Mouse (Mus musculus) CH12.LX (cell line): ENCODE results near the gene Smc4.

ENCODE experiments used
- CHD2 ChIP-seq: IDR thresholded peaks from 2 replicates; pipeline ENCODE4 v1.6.1; 2011; ENCODE audit warnings: low read length, improper control_type of control experiment
- CTCF ChIP-seq, 2 experiments: IDR thresholded peaks in 1 of 2; conservative IDR thresholded peaks in 1 of 2; 2 replicates each; pipeline ENCODE4 v1.5.1; 2011 to 2012; ENCODE audit warnings: low read depth in 2 of 2, low read length in 2 of 2, improper control_type of control experiment in 1 of 2, inconsistent platforms in 1 of 2, mild to moderate bottlenecking in 1 of 2, moderate library complexity in 1 of 2
- E2F4 ChIP-seq: IDR thresholded peaks from 2 replicates; pipeline ENCODE4 v1.6.1; 2011; ENCODE audit warnings: low read depth, low read length, improper control_type of control experiment; ENCODE audit not compliant: insufficient replicate concordance
- ELF1 ChIP-seq: IDR thresholded peaks from 2 replicates; pipeline ENCODE4 v1.6.1; 2014; ENCODE audit warnings: low read depth, mild to moderate bottlenecking, inconsistent platforms, low read length, improper control_type of control experiment
- ETS1 ChIP-seq: conservative IDR thresholded peaks from 2 replicates; pipeline ENCODE4 v1.6.1; 2012; ENCODE audit warnings: low read depth, mild to moderate bottlenecking, inconsistent platforms, low read length, improper control_type of control experiment, moderate library complexity
- GABPA ChIP-seq: IDR thresholded peaks from 2 replicates; pipeline ENCODE4 v1.6.1; 2012; ENCODE audit warnings: low read depth, low read length, improper control_type of control experiment, inconsistent platforms; ENCODE audit not compliant: insufficient replicate concordance
- JUND ChIP-seq: conservative IDR thresholded peaks from 2 replicates; pipeline ENCODE4 v1.6.1; 2011; ENCODE audit warnings: low read depth, low read length, improper control_type of control experiment
- MAZ ChIP-seq: IDR thresholded peaks from 2 replicates; pipeline ENCODE4 v1.6.1; 2012; ENCODE audit warnings: low read depth, mild to moderate bottlenecking, inconsistent platforms, low read length, improper control_type of control experiment, moderate library complexity
- POLR2A ChIP-seq: IDR thresholded peaks from 2 replicates; pipeline ENCODE4 v1.6.1; 2011; ENCODE audit warnings: low read depth, mild to moderate bottlenecking, improper control_type of control experiment, low read length
- POLR2AphosphoS2 ChIP-seq: IDR thresholded peaks from 2 replicates; pipeline ENCODE4 v1.6.1; 2011; ENCODE audit warnings: low read depth, low read length, improper control_type of control experiment
- RCOR1 ChIP-seq: conservative IDR thresholded peaks from 2 replicates; pipeline ENCODE4 v1.6.1; 2012; ENCODE audit warnings: low read depth, mild to moderate bottlenecking, inconsistent platforms, low read length, improper control_type of control experiment
- SIN3A ChIP-seq: IDR thresholded peaks from 2 replicates; pipeline ENCODE4 v1.6.1; 2012; ENCODE audit warnings: low read length, improper control_type of control experiment, inconsistent platforms
- SMC3 ChIP-seq: IDR thresholded peaks from 2 replicates; pipeline ENCODE4 v1.6.1; 2011; ENCODE audit warnings: low read depth, low read length, improper control_type of control experiment
- USF1 ChIP-seq: IDR thresholded peaks from 2 replicates; pipeline ENCODE4 v1.6.1; 2014; ENCODE audit warnings: low read depth, mild to moderate bottlenecking, inconsistent platforms, low read length, improper control_type of control experiment

- peak in 1 of 2 experiments; percentile 24; a peak in 1 of 4 replicates for TF ChIP-seq CTCF (conservative IDR thresholded peaks at IDR 0.05 in 1 of 2, IDR thresholded peaks at IDR 0.05 in 1 of 2; ENCODE audit: low read depth in 2 of 2, low read length in 2 of 2)
- TF ChIP-seq ELF1, result no peak
- TF ChIP-seq E2F4, result no peak
- TF ChIP-seq JUND, result no peak
- no peak for TF ChIP-seq SIN3A
- TF ChIP-seq RCOR1, result no peak
- no peak for TF ChIP-seq ETS1
- no peak for TF ChIP-seq POLR2A
- no peak for TF ChIP-seq SMC3
- no peak for TF ChIP-seq GABPA
- no peak for TF ChIP-seq CHD2
- TF ChIP-seq POLR2AphosphoS2, result no peak
- no peak for TF ChIP-seq MAZ
- no peak for TF ChIP-seq USF1
Measured at GRCm38 (mm10) chr3:69026133-69026783, 21.7 kb downstream of the Smc4 start.
